Mouse (Mus musculus): ENCODE data around the gene Dnah9. TPM values are rescaled to one million over a fixed set of nuclear protein-coding genes. Genes with fewer than 3 reads are reported as not detected.

Dnah9 gene
- polyA plus RNA-seq, 1 experiment = 3.1 TPM

GRCm38 (mm10) chr11:66072921-66073320, 95.4 kb downstream of the Dnah9 start:
- TF ChIP-seq CTCF (IDR thresholded peaks at IDR 0.05; ENCODE audit: borderline replicate concordance, extremely low read depth, insufficient read depth, insufficient read length) (no peak), POLR2A (IDR thresholded peaks at IDR 0.05; ENCODE audit: borderline replicate concordance, extremely low read depth, insufficient read depth, insufficient read length, poor library complexity, severe bottlenecking) (no peak)
- DNase-seq (ENCODE audit: low read depth) = peak; percentile 60

- no peak for DNase-seq (ENCODE audit: low read depth)
- TF ChIP-seq POLR2A (IDR thresholded peaks at IDR 0.05; ENCODE audit: borderline replicate concordance, extremely low read depth, insufficient read depth, insufficient read length, poor library complexity, severe bottlenecking) (no peak), CTCF (IDR thresholded peaks at IDR 0.05; ENCODE audit: borderline replicate concordance, extremely low read depth, insufficient read depth, insufficient read length) (no peak)
Measured at GRCm38 (mm10) chr11:66058956-66059355, 109.4 kb downstream of the Dnah9 start.

- no peak for DNase-seq (ENCODE audit: low read depth)
- no peak for TF ChIP-seq POLR2A (IDR thresholded peaks at IDR 0.05; ENCODE audit: borderline replicate concordance, extremely low read depth, insufficient read depth, insufficient read length, poor library complexity, severe bottlenecking)
- no peak for TF ChIP-seq CTCF (IDR thresholded peaks at IDR 0.05; ENCODE audit: borderline replicate concordance, extremely low read depth, insufficient read depth, insufficient read length)
Measured at GRCm38 (mm10) chr11:66051294-66051693, 117.1 kb downstream of the Dnah9 start.

GRCm38 (mm10) chr11:66049146-66049545, 119.2 kb downstream of the Dnah9 start:
- peak; percentile 82 for DNase-seq (ENCODE audit: low read depth)
- no peak for TF ChIP-seq POLR2A (IDR thresholded peaks at IDR 0.05; ENCODE audit: borderline replicate concordance, extremely low read depth, insufficient read depth, insufficient read length, poor library complexity, severe bottlenecking)
- no peak for TF ChIP-seq CTCF (IDR thresholded peaks at IDR 0.05; ENCODE audit: borderline replicate concordance, extremely low read depth, insufficient read depth, insufficient read length)

- peak; percentile 97 for DNase-seq (ENCODE audit: low read depth)
- TF ChIP-seq POLR2A (IDR thresholded peaks at IDR 0.05; ENCODE audit: borderline replicate concordance, extremely low read depth, insufficient read depth, insufficient read length, poor library complexity, severe bottlenecking) (no peak), CTCF (IDR thresholded peaks at IDR 0.05; ENCODE audit: borderline replicate concordance, extremely low read depth, insufficient read depth, insufficient read length) (no peak)
Measured at GRCm38 (mm10) chr11:66046594-66047193, 121.7 kb downstream of the Dnah9 start.

GRCm38 (mm10) chr11:66043635-66044034, 124.7 kb downstream of the Dnah9 start:
- DNase-seq (ENCODE audit: low read depth) = peak; percentile 70
- TF ChIP-seq POLR2A (IDR thresholded peaks at IDR 0.05; ENCODE audit: borderline replicate concordance, extremely low read depth, insufficient read depth, insufficient read length, poor library complexity, severe bottlenecking) = no peak
- no peak for TF ChIP-seq CTCF (IDR thresholded peaks at IDR 0.05; ENCODE audit: borderline replicate concordance, extremely low read depth, insufficient read depth, insufficient read length)

- no peak for DNase-seq (ENCODE audit: low read depth)
- no peak for TF ChIP-seq CTCF (IDR thresholded peaks at IDR 0.05; ENCODE audit: borderline replicate concordance, extremely low read depth, insufficient read depth, insufficient read length)
- no peak for TF ChIP-seq POLR2A (IDR thresholded peaks at IDR 0.05; ENCODE audit: borderline replicate concordance, extremely low read depth, insufficient read depth, insufficient read length, poor library complexity, severe bottlenecking)
Measured at GRCm38 (mm10) chr11:66042531-66042930, 125.8 kb downstream of the Dnah9 start.

GRCm38 (mm10) chr11:66025728-66026127, 142.6 kb downstream of the Dnah9 start:
- no peak for TF ChIP-seq POLR2A (IDR thresholded peaks at IDR 0.05; ENCODE audit: borderline replicate concordance, extremely low read depth, insufficient read depth, insufficient read length, poor library complexity, severe bottlenecking)
- no peak for TF ChIP-seq CTCF (IDR thresholded peaks at IDR 0.05; ENCODE audit: borderline replicate concordance, extremely low read depth, insufficient read depth, insufficient read length)
- DNase-seq (ENCODE audit: low read depth) = peak; percentile 62

- TF ChIP-seq CTCF (IDR thresholded peaks at IDR 0.05; ENCODE audit: borderline replicate concordance, extremely low read depth, insufficient read depth, insufficient read length) = no peak
- TF ChIP-seq POLR2A (IDR thresholded peaks at IDR 0.05; ENCODE audit: borderline replicate concordance, extremely low read depth, insufficient read depth, insufficient read length, poor library complexity, severe bottlenecking) = no peak
- no peak for DNase-seq (ENCODE audit: low read depth)
Measured at GRCm38 (mm10) chr11:65975871-65976270, 192.5 kb downstream of the Dnah9 start.

- TF ChIP-seq CTCF (IDR thresholded peaks at IDR 0.05; ENCODE audit: borderline replicate concordance, extremely low read depth, insufficient read depth, insufficient read length) (no peak), POLR2A (IDR thresholded peaks at IDR 0.05; ENCODE audit: borderline replicate concordance, extremely low read depth, insufficient read depth, insufficient read length, poor library complexity, severe bottlenecking) (no peak)
- peak; percentile 68 for DNase-seq (ENCODE audit: low read depth)
Measured at GRCm38 (mm10) chr11:65930796-65931195, 237.6 kb downstream of the Dnah9 start.

- TF ChIP-seq POLR2A (IDR thresholded peaks at IDR 0.05; ENCODE audit: borderline replicate concordance, extremely low read depth, insufficient read depth, insufficient read length, poor library complexity, severe bottlenecking) = no peak
- no peak for TF ChIP-seq CTCF (IDR thresholded peaks at IDR 0.05; ENCODE audit: borderline replicate concordance, extremely low read depth, insufficient read depth, insufficient read length)
- DNase-seq (ENCODE audit: low read depth) = peak; percentile 76
Measured at GRCm38 (mm10) chr11:65930359-65930758, 238.0 kb downstream of the Dnah9 start.

- TF ChIP-seq POLR2A (IDR thresholded peaks at IDR 0.05; ENCODE audit: borderline replicate concordance, extremely low read depth, insufficient read depth, insufficient read length, poor library complexity, severe bottlenecking) = no peak
- TF ChIP-seq CTCF (IDR thresholded peaks at IDR 0.05; ENCODE audit: borderline replicate concordance, extremely low read depth, insufficient read depth, insufficient read length) = no peak
- DNase-seq (ENCODE audit: low read depth) = peak; percentile 71
Measured at GRCm38 (mm10) chr11:65927962-65928361, 240.4 kb downstream of the Dnah9 start.
